Mouse (Mus musculus): ENCODE results near the gene Fubp1.

The Fubp1 gene

GRCm38 (mm10) chr3:152209967-152210634 lies at the start of gene Fubp1, which contains the start of gene Dnajb4:
Gene Fubp1, plus strand, starts transcription at chr3:152210422.
Gene Dnajb4, minus strand, starts transcription at chr3:152210302.
- Histone ChIP-seq H3K36me3 (ENCODE audit: control insufficient read depth, insufficient read depth, low read length, poor library complexity, severe bottlenecking) (no peaks in the 10 kb centered on the region), H3K27me3 (ENCODE audit: control insufficient read depth, insufficient read depth, low read length, poor library complexity, severe bottlenecking) (no peaks in the 10 kb centered on the region)
- peak; percentile 100 for DNase-seq (ENCODE audit: low read depth, low spot score)

- DNase-seq (ENCODE audit: low read depth, low spot score): no peak
- Histone ChIP-seq H3K27me3 (ENCODE audit: control insufficient read depth, insufficient read depth, low read length, poor library complexity, severe bottlenecking) (peaks cover 2% of the 10 kb centered on the region; the same call in 1 of the 2 replicates), H3K36me3 (ENCODE audit: control insufficient read depth, insufficient read depth, low read length, poor library complexity, severe bottlenecking) (no peaks in the 10 kb centered on the region)
Measured at GRCm38 (mm10) chr3:152160607-152161006, 49.6 kb upstream of the Fubp1 start.

GRCm38 (mm10) chr3:152163320-152163719 lies 46.9 kb upstream of the Fubp1 start:
- H3K36me3 ChIP-seq (ENCODE audit: control insufficient read depth, insufficient read depth, low read length, poor library complexity, severe bottlenecking): no peaks in the 10 kb centered on the region
- no peak for DNase-seq (ENCODE audit: low read depth, low spot score)
- peaks cover 2% of the 10 kb centered on the region; the same call in 1 of the 2 replicates for H3K27me3 ChIP-seq (ENCODE audit: control insufficient read depth, insufficient read depth, low read length, poor library complexity, severe bottlenecking)

- Histone ChIP-seq H3K36me3 (ENCODE audit: control insufficient read depth, insufficient read depth, low read length, poor library complexity, severe bottlenecking) (no peaks in the 10 kb centered on the region), H3K27me3 (ENCODE audit: control insufficient read depth, insufficient read depth, low read length, poor library complexity, severe bottlenecking) (peaks cover 2% of the 10 kb centered on the region; the same call in 1 of the 2 replicates)
- no peak for DNase-seq (ENCODE audit: low read depth, low spot score)
Measured at GRCm38 (mm10) chr3:152165014-152165350, 45.2 kb upstream of the Fubp1 start.

- H3K27me3 ChIP-seq (ENCODE audit: control insufficient read depth, insufficient read depth, low read length, poor library complexity, severe bottlenecking): peaks cover 2% of the 10 kb centered on the region; the same call in 1 of the 2 replicates
- no peak for DNase-seq (ENCODE audit: low read depth, low spot score)
- H3K36me3 ChIP-seq (ENCODE audit: control insufficient read depth, insufficient read depth, low read length, poor library complexity, severe bottlenecking): no peaks in the 10 kb centered on the region
Measured at GRCm38 (mm10) chr3:152165351-152166098, 44.7 kb upstream of the Fubp1 start.

GRCm38 (mm10) chr3:152166099-152166423 lies 44.2 kb upstream of the Fubp1 start, which contains the start of gene Gipc2:
Gene Gipc2, minus strand, starts transcription at chr3:152166230.
- peaks cover 2% of the 10 kb centered on the region; the same call in 1 of the 2 replicates for H3K27me3 ChIP-seq (ENCODE audit: control insufficient read depth, insufficient read depth, low read length, poor library complexity, severe bottlenecking)
- DNase-seq (ENCODE audit: low read depth, low spot score): no peak
- no peaks in the 10 kb centered on the region for H3K36me3 ChIP-seq (ENCODE audit: control insufficient read depth, insufficient read depth, low read length, poor library complexity, severe bottlenecking)

- DNase-seq (ENCODE audit: low read depth, low spot score): no peak
- H3K36me3 ChIP-seq (ENCODE audit: control insufficient read depth, insufficient read depth, low read length, poor library complexity, severe bottlenecking): no peaks in the 10 kb centered on the region
- peaks cover 2% of the 10 kb centered on the region; the same call in 1 of the 2 replicates for H3K27me3 ChIP-seq (ENCODE audit: control insufficient read depth, insufficient read depth, low read length, poor library complexity, severe bottlenecking)
Measured at GRCm38 (mm10) chr3:152166699-152167451, 43.3 kb upstream of the Fubp1 start.

- DNase-seq (ENCODE audit: low read depth, low spot score): no peak
- Histone ChIP-seq H3K27me3 (ENCODE audit: control insufficient read depth, insufficient read depth, low read length, poor library complexity, severe bottlenecking) (peaks cover 2% of the 10 kb centered on the region; the same call in 1 of the 2 replicates), H3K36me3 (ENCODE audit: control insufficient read depth, insufficient read depth, low read length, poor library complexity, severe bottlenecking) (no peaks in the 10 kb centered on the region)
Measured at GRCm38 (mm10) chr3:152168007-152168406, 42.2 kb upstream of the Fubp1 start.

- no peaks in the 10 kb centered on the region; the same call in 1 of the 2 replicates for H3K27me3 ChIP-seq (ENCODE audit: control insufficient read depth, insufficient read depth, low read length, poor library complexity, severe bottlenecking)
- DNase-seq (ENCODE audit: low read depth, low spot score): no peak
Measured at GRCm38 (mm10) chr3:152170407-152170806, 39.8 kb upstream of the Fubp1 start.

GRCm38 (mm10) chr3:152171236-152171635 lies 39.0 kb upstream of the Fubp1 start:
- DNase-seq (ENCODE audit: low read depth, low spot score): no peak
- H3K27me3 ChIP-seq (ENCODE audit: control insufficient read depth, insufficient read depth, low read length, poor library complexity, severe bottlenecking): no peaks in the 10 kb centered on the region; the same call in 1 of the 2 replicates

More at GRCm38 (mm10) chr3:152170407-152170806, 39.8 kb upstream of the Fubp1 start:
- no peaks in the 10 kb centered on the region for H3K36me3 ChIP-seq (ENCODE audit: control insufficient read depth, insufficient read depth, low read length, poor library complexity, severe bottlenecking)

GRCm38 (mm10) chr3:152171862-152172261 lies 38.4 kb upstream of the Fubp1 start:
- no peaks in the 10 kb centered on the region for H3K27me3 ChIP-seq (ENCODE audit: control insufficient read depth, insufficient read depth, low read length, poor library complexity, severe bottlenecking)
- no peaks in the 10 kb centered on the region for H3K36me3 ChIP-seq (ENCODE audit: control insufficient read depth, insufficient read depth, low read length, poor library complexity, severe bottlenecking)
- DNase-seq (ENCODE audit: low read depth, low spot score): no peak

More at GRCm38 (mm10) chr3:152171236-152171635, 39.0 kb upstream of the Fubp1 start:
- H3K36me3 ChIP-seq (ENCODE audit: control insufficient read depth, insufficient read depth, low read length, poor library complexity, severe bottlenecking): no peaks in the 10 kb centered on the region

- H3K36me3 ChIP-seq (ENCODE audit: control insufficient read depth, insufficient read depth, low read length, poor library complexity, severe bottlenecking): no peaks in the 10 kb centered on the region
- H3K27me3 ChIP-seq (ENCODE audit: control insufficient read depth, insufficient read depth, low read length, poor library complexity, severe bottlenecking): no peaks in the 10 kb centered on the region
- no peak for DNase-seq (ENCODE audit: low read depth, low spot score)
Measured at GRCm38 (mm10) chr3:152172322-152172935, 37.8 kb upstream of the Fubp1 start.

GRCm38 (mm10) chr3:152178816-152179215 lies 31.4 kb upstream of the Fubp1 start:
- no peak for DNase-seq (ENCODE audit: low read depth, low spot score)
- peaks cover 3% of the 10 kb centered on the region; the same call in 1 of the 2 replicates for H3K36me3 ChIP-seq (ENCODE audit: control insufficient read depth, insufficient read depth, low read length, poor library complexity, severe bottlenecking)
- H3K27me3 ChIP-seq (ENCODE audit: control insufficient read depth, insufficient read depth, low read length, poor library complexity, severe bottlenecking): no peaks in the 10 kb centered on the region

- H3K27me3 ChIP-seq (ENCODE audit: control insufficient read depth, insufficient read depth, low read length, poor library complexity, severe bottlenecking): no peaks in the 10 kb centered on the region
- no peak for DNase-seq (ENCODE audit: low read depth, low spot score)
- peaks cover 3% of the 10 kb centered on the region; the same call in 1 of the 2 replicates for H3K36me3 ChIP-seq (ENCODE audit: control insufficient read depth, insufficient read depth, low read length, poor library complexity, severe bottlenecking)
Measured at GRCm38 (mm10) chr3:152179285-152179684, 30.9 kb upstream of the Fubp1 start.

Data from splenic B cell, adult 2 months (primary cell).